Mouse (Mus musculus): ENCODE data around the gene Gtf2ird2. TPM values are rescaled to one million over a fixed set of nuclear protein-coding genes. Genes with fewer than 3 reads are reported as not detected.

The Gtf2ird2 gene
- total and polyA plus RNA-seq, 2 experiments from 2014 or later = 15.5 to 17.3 TPM

- H3K4me2 ChIP-seq (ENCODE audit: low read depth, low read length, poor library complexity, severe bottlenecking) = no peak overlapping the region
- 73% methylated on average over 7 of the region's 7 CpGs for WGBS
- no peak overlapping the region for H3K9ac ChIP-seq (replicated peaks; ENCODE audit: low read length, poor library complexity, severe bottlenecking)
- peaks cover 16% of the 10 kb centered on the region for H3K36me3 ChIP-seq (ENCODE audit: insufficient read depth, low read length)
- H3K9me3 ChIP-seq (ENCODE audit: low read length) = no peaks in the 10 kb centered on the region
- H3K27me3 ChIP-seq (ENCODE audit: insufficient read depth, low read length) = no peaks in the 10 kb centered on the region
- H3K4me1 ChIP-seq (ENCODE audit: insufficient read depth, low read length) = no peaks in the 10 kb centered on the region
- no peak for DNase-seq (ENCODE audit: low spot score)
- H3K4me3 ChIP-seq (ENCODE audit: low read depth, low read length) = no peak overlapping the region
- ATAC-seq (ENCODE audit: low FRiP score) = no peak
- no peak overlapping the region for H3K27ac ChIP-seq (ENCODE audit: low read depth, low read length)
- no peak for TF ChIP-seq CTCF (IDR thresholded peaks at IDR 0.05)
These were observed 48.7 kb downstream of the Gtf2ird2 start for GRCm38 (mm10) chr5:134232568-134232967.

GRCm38 (mm10) chr5:134233244-134233651, 49.4 kb downstream of the Gtf2ird2 start:
- Histone ChIP-seq H3K4me2 (ENCODE audit: low read depth, low read length, poor library complexity, severe bottlenecking) (no peak overlapping the region), H3K9ac (replicated peaks; ENCODE audit: low read length, poor library complexity, severe bottlenecking) (no peak overlapping the region), H3K27ac (ENCODE audit: low read depth, low read length) (no peak overlapping the region), H3K4me1 (ENCODE audit: insufficient read depth, low read length) (no peaks in the 10 kb centered on the region), H3K9me3 (ENCODE audit: low read length) (no peaks in the 10 kb centered on the region), H3K27me3 (ENCODE audit: insufficient read depth, low read length) (no peaks in the 10 kb centered on the region), H3K36me3 (ENCODE audit: insufficient read depth, low read length) (peaks cover 21% of the 10 kb centered on the region), H3K4me3 (ENCODE audit: low read depth, low read length) (no peak overlapping the region)
- DNase-seq (ENCODE audit: low spot score) (no peak), ATAC-seq (ENCODE audit: low FRiP score) (no peak)
- WGBS = 69% methylated on average over 7 of the region's 7 CpGs
- TF ChIP-seq CTCF (IDR thresholded peaks at IDR 0.05) = no peak

- Histone ChIP-seq H3K9ac (replicated peaks; ENCODE audit: low read length, poor library complexity, severe bottlenecking) (no peak overlapping the region), H3K9me3 (ENCODE audit: low read length) (no peaks in the 10 kb centered on the region), H3K36me3 (ENCODE audit: insufficient read depth, low read length) (peaks cover 30% of the 10 kb centered on the region), H3K4me2 (ENCODE audit: low read depth, low read length, poor library complexity, severe bottlenecking) (no peak overlapping the region), H3K4me1 (ENCODE audit: insufficient read depth, low read length) (no peaks in the 10 kb centered on the region), H3K27ac (ENCODE audit: low read depth, low read length) (no peak overlapping the region), H3K4me3 (ENCODE audit: low read depth, low read length) (no peak overlapping the region), H3K27me3 (ENCODE audit: insufficient read depth, low read length) (no peaks in the 10 kb centered on the region)
- 45% methylated on average over 2 of the region's 2 CpGs for WGBS
- DNase-seq (ENCODE audit: low spot score) (no peak), ATAC-seq (ENCODE audit: low FRiP score) (no peak)
- no peak for TF ChIP-seq CTCF (IDR thresholded peaks at IDR 0.05)
These were observed 50.4 kb downstream of the Gtf2ird2 start for GRCm38 (mm10) chr5:134234205-134234604.

DNA sequence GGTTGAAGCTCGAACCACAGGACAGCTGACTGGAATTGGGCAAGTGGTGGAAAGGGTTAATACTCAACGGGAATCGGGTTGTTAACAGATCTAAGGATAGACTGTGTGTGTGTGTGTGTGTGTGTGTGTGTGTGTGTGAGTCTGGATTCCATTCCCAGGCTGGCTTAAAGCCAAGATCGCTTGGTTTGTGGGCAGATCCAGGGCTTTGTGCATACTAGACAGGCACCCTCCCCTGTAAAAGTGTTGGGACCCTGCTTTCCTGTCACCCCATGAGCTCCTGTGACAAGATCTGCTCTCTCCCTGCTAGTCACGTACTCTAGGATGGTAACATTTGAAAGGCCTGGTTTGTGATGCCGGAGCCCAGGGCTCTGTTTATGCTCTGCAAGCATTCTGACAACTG, 51.3 kb downstream of the Gtf2ird2 start:
- Histone ChIP-seq H3K4me2 (ENCODE audit: low read depth, low read length, poor library complexity, severe bottlenecking) (no peak overlapping the region), H3K4me1 (ENCODE audit: insufficient read depth, low read length) (no peaks in the 10 kb centered on the region), H3K9me3 (ENCODE audit: low read length) (no peaks in the 10 kb centered on the region), H3K27me3 (ENCODE audit: insufficient read depth, low read length) (no peaks in the 10 kb centered on the region), H3K27ac (ENCODE audit: low read depth, low read length) (0 out of 2 replicates have a peak overlapping the region, but pooled peaks have one; percentile 6), H3K36me3 (ENCODE audit: insufficient read depth, low read length) (peaks cover 40% of the 10 kb centered on the region), H3K4me3 (ENCODE audit: low read depth, low read length) (no peak overlapping the region), H3K9ac (replicated peaks; ENCODE audit: low read length, poor library complexity, severe bottlenecking) (no peak overlapping the region)
- no peak for TF ChIP-seq CTCF (IDR thresholded peaks at IDR 0.05)
- peak; percentile 56 for DNase-seq (ENCODE audit: low spot score)
- no peak for ATAC-seq (ENCODE audit: low FRiP score)
- 37% methylated on average over 6 of the region's 6 CpGs for WGBS

GRCm38 (mm10) chr5:134236241-134236640, 52.4 kb downstream of the Gtf2ird2 start:
- Histone ChIP-seq H3K27ac (ENCODE audit: low read depth, low read length) (no peak overlapping the region), H3K36me3 (ENCODE audit: insufficient read depth, low read length) (peaks cover 51% of the 10 kb centered on the region), H3K9me3 (ENCODE audit: low read length) (no peaks in the 10 kb centered on the region), H3K9ac (replicated peaks; ENCODE audit: low read length, poor library complexity, severe bottlenecking) (no peak overlapping the region), H3K4me3 (ENCODE audit: low read depth, low read length) (no peak overlapping the region), H3K4me1 (ENCODE audit: insufficient read depth, low read length) (no peaks in the 10 kb centered on the region), H3K27me3 (ENCODE audit: insufficient read depth, low read length) (no peaks in the 10 kb centered on the region), H3K4me2 (ENCODE audit: low read depth, low read length, poor library complexity, severe bottlenecking) (no peak overlapping the region)
- ATAC-seq (ENCODE audit: low FRiP score) = no peak
- TF ChIP-seq CTCF (IDR thresholded peaks at IDR 0.05) = no peak
- WGBS = 95% methylated on average over 3 of the region's 3 CpGs
- no peak for DNase-seq (ENCODE audit: low spot score)

- Histone ChIP-seq H3K9me3 (ENCODE audit: low read length) (no peaks in the 10 kb centered on the region), H3K9ac (replicated peaks; ENCODE audit: low read length, poor library complexity, severe bottlenecking) (no peak overlapping the region), H3K27me3 (ENCODE audit: insufficient read depth, low read length) (no peaks in the 10 kb centered on the region), H3K36me3 (ENCODE audit: insufficient read depth, low read length) (peaks cover 56% of the 10 kb centered on the region), H3K4me1 (ENCODE audit: insufficient read depth, low read length) (no peaks in the 10 kb centered on the region), H3K4me2 (ENCODE audit: low read depth, low read length, poor library complexity, severe bottlenecking) (no peak overlapping the region), H3K4me3 (ENCODE audit: low read depth, low read length) (no peak overlapping the region), H3K27ac (ENCODE audit: low read depth, low read length) (no peak overlapping the region)
- WGBS = 94% methylated on average over 6 of the region's 6 CpGs
- no peak for DNase-seq (ENCODE audit: low spot score)
- TF ChIP-seq CTCF (IDR thresholded peaks at IDR 0.05) = no peak
- no peak for ATAC-seq (ENCODE audit: low FRiP score)
These were observed 53.0 kb downstream of the Gtf2ird2 start for GRCm38 (mm10) chr5:134236796-134237195.
